8 mouse cellular contexts compared by ENCODE assay signal in genomic region chr17:21567696-21568095, GRCm38 (mm10). TPM values are rescaled to one million over a fixed set of nuclear protein-coding genes. Genes with fewer than 3 reads are reported as not detected.
DNase-seq lines count a peak whose midpoint lies in the region.

No protein-coding gene starts in this region.

- WGBS in heart, embryonic 10.5 days, result 30% methylated on average over 1 of the region's 1 CpGs
- WGBS in midbrain, embryonic 10.5 days, result 75% methylated on average over 1 of the region's 1 CpGs

- peak overlapping the region; percentile 74 for H3K4me3 ChIP-seq in heart, embryonic 10.5 days
- peak overlapping the region; percentile 67 for H3K4me3 ChIP-seq in midbrain, embryonic 10.5 days

- H3K9me3 ChIP-seq in heart, embryonic 10.5 days, result no peaks in the 10 kb centered on the region
- no peaks in the 10 kb centered on the region for H3K9me3 ChIP-seq in midbrain, embryonic 10.5 days (replicated peaks)

- H3K27me3 ChIP-seq in heart, embryonic 10.5 days (ENCODE audit: insufficient read depth, poor library complexity, severe bottlenecking), result no peaks in the 10 kb centered on the region
- H3K27me3 ChIP-seq in midbrain, embryonic 10.5 days (ENCODE audit: low read depth, poor library complexity, severe bottlenecking), result no peaks in the 10 kb centered on the region

- 0 out of 2 replicates have a peak, but pooled peaks cover 8% of the 10 kb centered on the region for H3K4me1 ChIP-seq in heart, embryonic 10.5 days
- H3K4me1 ChIP-seq in midbrain, embryonic 10.5 days, result peaks cover 12% of the 10 kb centered on the region

- DNase-seq in right cerebral cortex, adult 18-20 months, result peak; percentile 13
- no peak for DNase-seq in right cerebral cortex, postnatal 36 days (ENCODE audit: low spot score in 2 of 2)
- peak; percentile 41 for DNase-seq in cerebellum, adult 9-11 months
- DNase-seq in heart, embryonic 10.5 days (ENCODE audit: low spot score), result no peak
- peak; percentile 5 to 31 for DNase-seq in kidney, postnatal 36 days
- peak; percentile 21 for DNase-seq in midbrain, embryonic 10.5 days (ENCODE audit: low spot score)
- DNase-seq in frontal cortex, postnatal 14 days (ENCODE audit: low spot score in 2 of 2), result no peak
- no peak for DNase-seq in gastrocnemius, postnatal 25 days

- H3K36me3 ChIP-seq in heart, embryonic 10.5 days, result peaks cover 14% of the 10 kb centered on the region
- peaks cover 5% of the 10 kb centered on the region; the same call in 1 of the 2 replicates for H3K36me3 ChIP-seq in midbrain, embryonic 10.5 days

- H3K27ac ChIP-seq in heart, embryonic 10.5 days, result peak overlapping the region; percentile 56; the same call in 1 of the 2 replicates
- no peak overlapping the region for H3K27ac ChIP-seq in midbrain, embryonic 10.5 days (replicated peaks)

RNA-seq across cellular contexts. Expression of gene Zfp948, which starts 0.9 kb away (rescaled TPM):
- 15.6 and 19.0 TPM in 2 replicates for polyA plus RNA-seq in heart, embryonic 10.5 days (2016; fragmentation: Nextera tagmentation; extraction: Ambion mirVana)
- 14.0 and 14.6 TPM in 2 replicates for polyA plus RNA-seq in midbrain, embryonic 10.5 days (2016; fragmentation: Nextera tagmentation; extraction: Ambion mirVana)
- 1 to 10 TPM; 1.8 to 3.1 TPM for total RNA-seq in gastrocnemius, postnatal 25 days (2021)

RNA-seq across cellular contexts. Expression of gene Zfp52, which starts 32.4 kb away (rescaled TPM):
- polyA plus RNA-seq in heart, embryonic 10.5 days (2016; fragmentation: Nextera tagmentation; extraction: Ambion mirVana), result 2.0 and 2.1 TPM in 2 replicates
- 1.7 and 2.2 TPM in 2 replicates for polyA plus RNA-seq in midbrain, embryonic 10.5 days (2016; fragmentation: Nextera tagmentation; extraction: Ambion mirVana)
- total RNA-seq in gastrocnemius, postnatal 25 days (2021), result 1 to 10 TPM; 3.0 to 6.3 TPM

Comparison
In these comparisons a context has a peak if more than half of its experiments do, and no peak if none do; other contexts are left out.
1. DNase-seq: peak in right cerebral cortex, adult 18-20 months (single experiment), cerebellum, adult 9-11 months (single experiment), kidney, postnatal 36 days (2 of 2) and midbrain, embryonic 10.5 days (single experiment); none in right cerebral cortex, postnatal 36 days (0 of 2), heart, embryonic 10.5 days (single experiment), frontal cortex, postnatal 14 days (0 of 2) and gastrocnemius, postnatal 25 days (single experiment).